Mouse (Mus musculus) testis, postnatal 14 days (tissue): Measurements from ENCODE around the gene Zfp512.
"Not testable (repeated sequence)": the region's sequence is repeated elsewhere in the genome, so short reads cannot be mapped to it uniquely, and the experiment has no call there.

Experiments used
- DNase-seq: peaks from one replicate; pipeline ENCODE4 v3.0.0; 2021; ENCODE audit warnings: low spot score

The Zfp512 gene

DNA sequence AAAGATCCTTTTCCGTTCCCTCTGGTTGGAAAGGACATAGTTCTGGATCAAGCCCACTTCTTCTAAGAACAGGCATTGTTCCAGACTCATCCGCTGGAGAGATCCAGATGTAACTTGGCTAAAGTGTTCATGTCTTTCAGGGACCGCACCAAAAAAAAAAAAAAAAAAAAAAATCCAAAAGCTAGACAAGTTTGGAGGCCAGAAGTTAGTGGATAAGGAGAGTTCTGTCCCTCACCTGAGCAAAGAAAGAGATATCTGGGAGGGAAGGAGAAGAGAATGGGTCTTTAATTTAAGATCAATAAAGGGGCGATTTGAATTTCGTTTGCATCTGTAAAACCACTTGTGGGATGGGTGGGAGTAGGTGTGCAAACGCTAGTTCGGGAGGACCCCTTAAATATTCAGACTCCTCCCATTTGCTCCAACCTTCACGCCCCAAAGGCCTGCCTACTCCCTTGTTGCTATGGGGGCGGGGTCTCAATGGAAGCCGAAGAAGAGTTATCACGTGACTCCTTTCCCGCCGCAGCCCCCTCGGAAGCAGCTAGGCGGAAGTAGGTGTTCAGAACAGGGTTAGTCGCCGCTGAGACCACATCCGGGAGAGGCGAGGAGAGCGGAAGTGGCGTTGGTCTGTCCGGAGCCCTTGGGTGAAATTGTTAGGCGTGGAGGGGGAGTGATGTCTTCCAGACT is at the start of gene Zfp512:
TSS of gene Zfp512 (plus strand) at position 554 of the 684 bp plus-strand sequence.
- peak; percentile 95 for DNase-seq

DNA sequence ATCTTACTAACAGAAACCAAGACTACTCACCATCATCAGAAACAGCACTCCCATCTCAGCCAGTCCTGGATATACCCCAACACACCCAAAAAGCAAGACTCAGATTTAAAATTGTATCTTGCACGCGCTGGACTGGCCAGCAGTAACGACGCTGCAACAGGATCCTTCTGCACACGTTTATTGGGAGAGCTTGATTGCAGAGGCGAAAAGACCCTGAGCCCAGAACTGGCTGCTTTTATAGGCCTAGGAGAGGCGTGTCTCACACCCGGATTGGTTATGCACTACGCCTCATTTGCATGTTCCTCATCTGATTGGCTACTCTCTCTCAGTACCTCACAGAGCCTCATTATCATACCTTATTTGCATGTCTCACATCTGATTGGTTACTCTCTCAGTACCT is 17.5 kb upstream of the Zfp512 start:
- not testable (repeated sequence) for DNase-seq

DNA sequence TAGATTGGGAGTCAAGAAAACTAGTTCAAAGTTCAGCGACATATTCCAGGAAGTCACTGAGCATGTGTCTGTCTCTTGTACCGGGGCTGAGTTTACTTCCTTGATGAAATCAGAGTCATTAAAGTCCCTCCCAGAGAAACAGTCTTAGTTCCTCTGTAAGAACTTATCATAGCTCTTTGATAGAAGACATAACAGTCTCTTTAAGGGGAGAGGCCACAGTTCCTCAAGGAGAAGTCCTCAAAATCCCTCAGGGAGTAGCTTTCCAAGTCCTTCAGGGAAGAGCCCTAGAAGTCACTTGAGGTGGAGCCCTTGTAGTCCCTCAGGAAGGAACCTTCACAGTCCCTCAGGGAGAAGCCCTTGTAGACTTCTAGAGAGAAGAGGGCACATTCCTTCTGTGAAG is 895 bp upstream of the Zfp512 start:
- no peak for DNase-seq

DNA sequence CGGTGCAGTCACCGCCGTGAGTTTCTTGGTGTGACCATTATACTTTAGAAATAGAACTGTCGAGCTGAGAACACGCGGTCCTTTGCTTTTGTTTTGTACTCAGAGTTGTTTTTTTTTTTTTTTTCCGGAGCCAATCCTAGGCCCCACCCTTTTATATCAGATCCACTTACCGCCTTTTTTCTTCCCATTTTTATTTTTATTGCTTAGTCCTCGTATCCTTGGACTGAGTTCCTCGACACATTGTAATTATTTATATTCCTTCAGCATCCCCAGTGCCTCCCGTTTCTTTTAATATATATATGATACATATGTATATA is 289 bp downstream of the Zfp512 start:
- no peak for DNase-seq

DNA sequence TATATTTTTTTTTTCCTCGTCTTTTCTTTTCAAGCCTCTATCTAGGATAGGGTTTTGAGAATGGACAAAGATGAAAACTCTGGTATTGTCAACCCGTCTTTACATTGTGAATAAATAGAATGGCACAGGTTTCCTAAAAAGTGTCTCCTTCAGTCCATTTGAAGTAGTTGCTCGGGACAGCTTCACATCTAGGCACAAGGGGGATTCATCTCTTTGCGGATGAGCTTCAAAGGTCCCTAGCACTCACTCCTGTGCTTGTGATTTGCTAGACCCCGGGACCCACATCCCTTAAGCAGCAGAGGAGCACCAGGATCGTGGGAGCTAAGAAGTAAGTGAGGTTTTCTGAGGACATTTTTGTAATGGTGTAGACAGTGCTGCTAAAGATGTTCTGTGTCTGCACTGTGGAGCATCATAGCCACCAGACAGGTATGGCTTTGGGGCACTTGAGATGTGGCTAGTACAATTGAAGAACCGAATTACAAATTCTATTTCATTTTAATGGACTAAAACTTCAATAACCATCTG is 717 bp downstream of the Zfp512 start:
- DNase-seq, result no peak

DNA sequence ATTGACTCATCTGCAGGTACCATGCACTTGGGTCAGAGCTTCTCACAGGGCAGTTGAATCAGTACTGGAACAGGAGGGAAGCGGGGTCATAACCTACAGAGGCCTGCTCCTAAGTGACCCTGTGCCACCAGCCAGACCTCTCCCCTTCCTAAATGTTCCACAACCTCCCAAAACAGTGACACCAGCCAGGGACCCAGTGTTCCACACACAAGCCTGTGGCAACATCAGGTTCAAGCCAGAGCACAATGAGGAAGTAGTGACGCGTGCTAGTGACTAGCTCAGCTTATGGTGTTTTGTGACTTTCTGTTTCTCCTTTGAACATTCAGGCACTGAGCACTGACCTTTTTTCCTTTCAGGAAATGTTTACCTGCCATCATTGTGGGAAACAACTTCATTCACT is 15.6 kb downstream of the Zfp512 start:
- no peak for DNase-seq

DNA sequence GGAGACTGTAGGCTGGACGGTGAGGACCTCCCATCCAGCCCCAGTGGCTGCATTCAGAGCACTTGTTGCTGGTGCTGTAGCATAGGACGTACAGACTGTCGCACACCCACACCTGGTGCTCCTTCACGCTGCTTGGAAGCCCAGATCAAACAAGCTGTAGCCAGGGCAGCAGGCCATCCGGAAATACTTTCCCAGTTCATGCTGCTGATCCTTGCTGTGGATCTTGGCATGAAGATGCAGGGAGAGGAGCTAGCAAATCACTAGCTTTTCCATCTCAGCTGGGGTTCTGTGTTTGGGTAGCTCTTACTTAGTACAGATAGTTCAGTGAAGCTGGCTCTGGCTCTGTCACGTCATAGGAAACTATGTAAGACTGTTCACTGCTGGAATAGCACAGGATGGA is 17.5 kb downstream of the Zfp512 start:
- no peak for DNase-seq

DNA sequence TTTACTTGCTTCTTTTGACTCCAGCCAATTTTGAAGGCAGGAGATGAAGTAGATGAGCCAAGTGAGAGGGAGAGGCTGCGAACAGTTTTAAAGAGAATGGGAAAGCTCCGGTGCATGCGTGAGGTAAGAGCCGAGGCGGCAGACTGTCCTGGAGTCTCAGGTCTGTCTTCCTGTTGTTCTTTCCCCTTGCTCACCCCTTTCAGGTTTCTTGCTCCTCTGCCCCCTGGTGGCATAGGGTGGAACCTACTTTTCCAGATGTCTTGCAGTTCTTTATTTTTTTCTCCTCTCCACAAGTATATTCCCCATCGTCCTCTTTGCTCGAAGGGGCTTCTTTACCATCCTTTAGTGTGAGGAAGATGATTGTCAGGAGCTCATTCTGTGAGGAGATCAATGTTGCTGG is 18.1 kb downstream of the Zfp512 start:
- no peak for DNase-seq

DNA sequence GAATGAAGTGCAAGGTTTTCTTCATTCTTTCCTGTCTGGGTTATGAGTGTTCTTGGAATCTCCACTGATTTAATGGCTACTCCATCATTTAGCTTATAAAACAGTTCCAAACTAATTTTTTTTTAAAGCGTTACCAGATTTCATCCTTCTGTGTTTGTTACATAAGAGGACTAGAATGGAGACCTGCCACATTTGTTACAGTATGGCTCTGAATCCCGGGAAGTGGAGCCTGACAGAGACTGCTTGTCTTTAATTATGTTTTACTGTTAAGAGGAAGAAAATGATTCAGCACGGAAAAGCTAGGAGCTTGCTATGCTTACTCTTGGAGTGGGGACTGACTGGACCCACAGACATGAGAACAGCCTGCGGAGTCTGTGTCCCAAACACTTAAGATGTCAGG is 28.3 kb downstream of the Zfp512 start:
- DNase-seq, result no peak

DNA sequence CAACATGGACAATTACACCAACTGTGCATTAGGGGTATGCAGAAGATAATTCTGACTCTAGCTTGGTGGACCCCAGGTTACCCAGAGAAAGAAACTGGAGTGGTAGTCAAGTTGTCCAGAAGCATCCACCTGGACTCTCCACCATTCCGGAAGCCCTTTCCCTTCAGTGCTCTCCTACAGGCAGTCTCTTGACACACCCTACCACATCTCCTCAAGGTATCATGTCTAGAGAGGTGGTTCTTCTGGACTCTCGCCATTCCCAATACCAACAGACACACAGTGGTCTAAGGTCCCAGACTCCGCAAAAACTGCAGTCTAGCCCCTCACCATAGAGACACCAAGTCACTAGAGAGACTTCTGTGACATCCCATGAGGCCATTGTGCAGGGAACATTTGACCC is 33.2 kb downstream of the Zfp512 start, which contains the start of gene 4930548H24Rik:
TSS of gene 4930548H24Rik (plus strand) at position 301 of the 400 bp plus-strand sequence.
- DNase-seq, result no peak

DNA sequence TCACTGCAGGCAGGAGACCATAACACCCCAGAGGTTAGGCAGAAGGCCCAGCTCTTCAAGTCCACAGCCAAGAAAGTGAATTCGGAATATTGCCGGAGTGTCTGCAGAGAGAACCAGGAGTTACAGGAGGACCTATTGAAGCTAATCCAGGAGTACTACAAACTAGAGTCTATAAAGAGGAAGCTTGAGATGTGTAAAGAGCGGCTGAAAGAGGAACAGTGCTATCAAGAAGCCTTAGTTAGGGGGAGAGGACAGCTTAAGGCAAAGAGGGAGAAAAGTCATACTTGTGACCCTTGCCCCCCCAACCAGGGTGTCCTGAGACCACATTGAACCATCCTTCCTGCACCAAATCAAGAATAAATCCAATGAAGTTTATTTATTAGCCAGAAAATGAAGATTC is 35.7 kb downstream of the Zfp512 start:
- DNase-seq, result no peak

DNA sequence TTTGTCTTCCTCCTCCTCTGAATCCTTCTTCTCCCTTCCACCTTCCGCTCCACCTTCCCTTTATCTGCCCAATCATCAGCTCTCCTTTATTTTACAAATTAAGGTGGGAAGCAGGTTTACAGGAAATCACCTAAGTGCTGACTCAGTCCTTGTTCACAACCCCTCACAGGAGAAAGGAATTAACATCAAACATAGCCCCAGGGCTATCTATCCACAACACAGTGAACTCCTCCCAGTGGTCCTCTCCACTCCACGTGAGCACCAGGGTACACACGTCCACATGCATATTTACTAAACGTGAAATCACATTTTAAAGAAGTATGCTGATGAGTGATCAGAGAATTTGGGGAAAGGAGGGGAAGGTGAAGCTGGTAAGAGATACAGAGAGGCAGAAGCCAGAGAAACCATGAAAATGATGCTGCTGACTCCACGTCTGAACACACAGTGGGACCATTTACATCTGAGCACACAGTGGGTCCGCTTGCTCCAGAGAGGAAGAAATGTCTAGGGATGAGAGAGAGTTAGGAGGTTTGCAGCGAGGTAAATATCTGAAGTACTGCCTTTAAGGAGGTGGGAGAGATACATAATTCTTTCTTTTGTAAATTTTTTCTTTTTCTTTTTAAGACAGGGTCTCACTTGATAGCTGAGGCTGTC is 37.0 kb downstream of the Zfp512 start:
- no peak for DNase-seq

DNA sequence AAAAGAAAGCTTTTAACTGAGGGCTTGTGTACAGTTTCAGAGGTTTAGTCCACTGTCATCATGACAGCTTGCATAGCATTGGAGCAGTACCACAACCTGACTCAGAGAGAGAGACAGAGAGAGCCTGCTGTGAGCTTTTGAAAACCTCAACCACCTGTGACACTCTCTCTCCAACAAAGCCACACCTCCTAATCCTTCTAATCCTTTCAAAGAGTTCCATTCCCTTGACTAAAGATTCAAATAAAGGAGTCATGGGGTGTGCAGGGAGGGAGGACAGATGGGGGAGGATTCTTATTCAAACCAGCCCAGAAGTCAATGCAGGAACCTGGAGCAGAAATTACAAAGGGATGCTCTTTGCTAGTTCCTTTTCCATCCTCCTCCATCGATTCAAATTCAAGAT is 39.8 kb downstream of the Zfp512 start:
- DNase-seq, result no peak

DNA sequence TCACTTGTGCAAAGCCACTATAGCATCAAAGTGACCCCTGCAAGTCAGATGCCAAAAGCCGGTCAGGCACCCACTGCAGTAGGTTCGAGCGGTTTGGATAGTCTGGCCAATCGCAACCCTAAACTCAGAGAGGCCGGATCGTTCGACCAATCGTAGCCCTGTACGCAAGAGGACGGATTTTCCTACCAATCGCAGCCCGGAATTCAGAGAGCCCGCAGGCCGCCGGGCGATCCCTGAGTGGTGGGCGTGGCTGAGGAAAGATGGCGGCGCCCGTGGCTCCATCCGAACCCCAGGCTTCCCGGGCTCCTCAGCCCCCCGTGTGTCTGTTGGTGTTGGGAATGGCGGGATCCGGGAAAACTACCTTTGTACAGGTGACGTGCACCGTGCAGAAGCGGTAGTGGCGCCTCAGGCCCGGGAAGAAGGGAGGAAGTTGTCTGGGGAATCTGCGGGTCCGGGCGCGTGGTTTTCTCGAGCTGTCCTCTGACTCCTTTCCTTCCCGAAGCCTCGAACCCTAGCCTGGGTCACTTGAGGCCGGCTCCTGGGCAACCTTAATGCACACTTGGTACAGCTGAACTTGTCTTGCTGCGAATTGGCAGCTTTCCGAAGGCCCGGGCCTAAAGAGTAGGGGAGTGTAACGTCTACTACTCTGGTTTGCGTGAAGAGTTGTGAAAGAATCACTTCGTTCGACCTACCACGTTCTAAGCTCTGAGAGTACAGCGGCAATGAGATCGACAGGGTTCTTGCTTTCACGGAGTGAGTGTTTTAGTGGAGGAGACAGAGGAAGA is 42.5 kb downstream of the Zfp512 start, which contains the start of gene Gpn1:
TSS of gene Gpn1 (plus strand) at position 229 of the 785 bp plus-strand sequence.
- peak; percentile 94 for DNase-seq

DNA sequence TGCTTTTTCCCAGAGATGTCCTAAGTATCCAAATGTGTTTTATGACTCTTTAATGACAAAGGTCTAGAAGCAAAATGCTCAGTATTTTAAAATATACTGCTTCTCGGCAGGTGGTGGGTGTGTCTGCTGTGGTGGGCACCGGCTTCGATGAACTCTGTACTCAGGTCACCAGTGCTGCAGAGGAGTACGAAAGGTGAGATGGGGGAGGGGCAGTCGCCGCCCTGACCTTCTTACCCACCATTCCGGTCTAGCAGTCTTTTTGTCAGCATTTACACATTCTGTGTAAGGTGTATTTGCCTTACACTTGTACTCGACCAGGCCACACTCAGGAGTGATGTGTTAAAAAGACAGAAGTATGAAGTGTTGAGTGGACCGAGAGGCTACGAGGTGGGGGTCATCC is 52.6 kb downstream of the Zfp512 start:
- DNase-seq, result no peak

DNA sequence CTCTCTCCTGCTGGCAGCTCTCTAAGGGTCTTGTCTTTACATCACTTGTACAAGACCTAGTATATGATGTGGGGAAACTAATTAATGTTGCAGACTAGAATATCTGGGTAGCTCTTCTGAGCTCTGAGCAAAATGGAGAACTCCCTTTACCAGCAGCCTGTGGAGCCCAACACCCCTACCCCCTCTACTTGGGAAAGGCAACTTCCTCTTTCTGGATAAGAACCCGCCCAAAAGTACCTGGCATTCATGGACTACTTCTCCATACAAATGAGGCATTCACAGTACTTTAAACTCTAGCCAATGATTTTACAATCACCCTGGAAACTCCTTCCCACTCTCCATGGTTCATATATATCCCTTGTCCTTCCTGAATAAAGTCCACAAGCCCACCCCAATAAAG is 60.2 kb downstream of the Zfp512 start:
- DNase-seq, result no peak

DNA sequence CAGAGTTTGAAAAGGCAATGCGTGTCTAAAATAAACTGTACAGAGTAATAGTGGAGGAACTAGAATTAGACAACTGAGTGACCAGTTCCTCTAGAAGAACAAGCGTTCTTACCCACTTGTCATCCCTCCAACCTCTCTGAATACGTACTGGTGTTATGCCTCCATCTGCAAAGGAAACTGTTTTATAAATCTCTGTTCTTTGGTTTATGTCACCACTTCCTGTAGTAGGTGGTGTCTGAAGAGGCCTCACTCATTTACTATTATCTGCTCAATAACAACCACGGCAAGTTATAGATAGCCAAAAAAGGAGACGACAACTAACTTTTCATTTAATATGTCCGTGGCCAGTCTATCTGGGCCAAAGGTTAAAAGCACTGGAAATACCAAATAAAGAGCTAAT is 68.3 kb downstream of the Zfp512 start:
- DNase-seq, result no peak

DNA sequence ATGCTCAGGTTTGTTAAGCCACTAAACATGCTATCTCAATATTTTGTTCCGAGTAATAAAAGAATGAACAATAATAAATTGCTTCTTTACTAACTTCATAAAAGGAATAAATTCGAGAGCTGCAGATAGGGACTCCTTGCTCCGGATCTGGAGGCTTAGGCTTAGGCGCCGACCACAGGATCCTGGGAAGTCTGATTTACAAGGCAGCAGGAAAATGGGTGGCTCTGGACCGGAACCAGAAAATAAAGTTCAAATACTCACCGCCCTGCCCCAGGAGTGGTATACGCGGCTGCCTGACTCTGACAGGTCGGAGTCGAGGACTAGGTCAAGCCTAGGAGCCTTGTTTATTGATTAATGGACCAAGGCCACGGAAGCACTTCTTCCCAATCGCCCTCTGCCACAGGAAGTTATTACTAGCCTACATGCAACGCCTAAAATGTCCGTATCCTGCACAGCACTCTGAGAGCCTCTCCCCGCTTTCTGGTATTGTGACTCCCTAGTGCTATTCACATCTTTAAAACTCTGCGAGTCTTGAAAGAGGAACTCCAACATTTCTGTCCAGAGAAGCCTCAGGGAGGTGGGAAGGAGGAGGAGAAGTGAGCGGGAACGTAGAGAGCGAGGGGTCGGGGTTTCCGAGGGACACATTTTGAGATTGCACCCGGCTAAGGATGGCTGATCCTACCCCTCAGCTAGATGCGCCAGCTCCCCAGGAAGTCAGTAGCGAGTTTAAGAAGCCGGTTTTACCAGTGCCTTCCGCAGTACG is 74.3 kb downstream of the Zfp512 start, which contains the start of gene Slc4a1ap:
TSS of gene Slc4a1ap (plus strand) at position 642 of the 763 bp plus-strand sequence.
- DNase-seq, result peak; percentile 81

DNA sequence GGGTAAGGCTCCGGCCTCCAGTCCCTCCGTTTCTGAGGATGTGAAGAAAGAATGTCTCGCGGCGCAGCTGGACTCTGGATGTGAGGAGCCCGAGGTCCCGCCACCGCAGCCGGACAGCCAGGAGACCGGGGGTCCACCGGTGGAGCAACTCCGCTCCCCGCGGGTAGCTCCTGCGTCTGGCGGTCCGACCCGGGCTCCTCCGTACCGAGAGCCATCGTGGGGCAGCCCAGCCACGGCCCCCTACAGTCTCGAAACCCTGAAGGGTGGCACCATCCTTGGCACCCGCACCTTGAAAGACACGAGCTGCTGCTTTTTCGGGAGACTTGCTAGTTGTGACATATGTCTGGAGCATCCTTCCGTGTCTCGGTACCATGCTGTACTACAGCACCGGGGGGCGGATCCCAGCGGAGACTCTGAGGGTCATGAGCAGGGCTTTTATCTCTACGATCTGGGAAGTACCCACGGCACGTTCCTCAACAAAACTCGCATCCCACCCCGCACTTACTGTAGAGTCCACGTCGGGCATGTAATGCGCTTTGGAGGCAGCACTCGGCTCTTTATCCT is 75.0 kb downstream of the Zfp512 start:
- no peak for DNase-seq

DNA sequence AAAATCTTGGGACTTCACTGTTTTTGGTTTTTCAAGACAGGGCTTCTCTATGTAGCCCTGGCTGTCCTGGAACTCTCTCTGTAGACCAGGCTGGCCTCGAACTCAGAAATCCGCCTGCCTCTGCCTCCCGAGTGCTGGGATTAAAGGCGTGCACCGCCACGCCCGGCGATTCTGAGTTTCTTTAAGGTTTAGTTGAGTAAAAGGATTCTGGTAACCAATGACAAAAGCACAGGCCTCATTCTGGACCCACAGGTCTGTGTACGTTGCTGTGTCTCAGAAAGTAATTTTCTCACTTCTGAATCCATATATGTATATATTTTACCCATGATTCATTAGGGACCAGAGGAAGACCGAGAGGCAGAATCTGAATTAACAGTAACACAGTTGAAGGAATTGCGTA is 75.5 kb downstream of the Zfp512 start, which contains the start of gene Supt7l:
TSS of gene Supt7l (minus strand) at position 101 of the 400 bp plus-strand sequence.
- not testable (repeated sequence) for DNase-seq

DNA sequence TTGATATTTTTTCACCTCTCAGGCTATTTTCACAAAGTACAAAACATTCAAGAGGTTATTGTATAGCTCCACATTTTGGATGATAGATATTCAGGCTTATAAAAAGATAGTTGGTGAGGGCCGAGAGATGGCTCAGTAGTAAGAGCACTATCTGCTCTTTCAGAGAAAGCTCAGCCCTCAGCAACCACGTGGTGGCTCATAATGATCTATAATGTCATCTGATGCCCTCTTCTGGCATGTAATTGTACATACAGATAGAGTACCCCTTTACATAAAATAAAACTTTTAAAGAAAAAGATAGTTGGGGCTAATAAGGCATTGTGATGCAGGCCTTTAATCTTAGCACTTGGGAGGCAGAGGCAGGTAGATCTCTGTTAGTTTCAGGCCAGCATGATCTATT is 76.3 kb downstream of the Zfp512 start:
- no peak for DNase-seq
